Mouse (Mus musculus) cerebellum, adult 2 months (tissue): ENCODE measurements at regions not wholly inside any gene's neighbourhood (a gene's known extent, or its start where the extent isn't known, plus 50 kb on each side); places are given as distances from the start of the nearest gene placed in this dataset.

Experiments
- CTCF ChIP-seq: fragments of 200-500 bp; IDR thresholded peaks from 2 replicates; pipeline ENCODE4 v1.5.1; 2011; ENCODE audit warnings: low read depth, mild to moderate bottlenecking, control low read depth, low read length, moderate library complexity, borderline replicate concordance; ENCODE audit not compliant: insufficient read depth
- POLR2A ChIP-seq: fragments of 200-500 bp; IDR thresholded peaks from 2 replicates; pipeline ENCODE4 v1.6.1; 2011; ENCODE audit warnings: low read length, control low read depth, borderline replicate concordance; ENCODE audit not compliant: insufficient read depth

DNA sequence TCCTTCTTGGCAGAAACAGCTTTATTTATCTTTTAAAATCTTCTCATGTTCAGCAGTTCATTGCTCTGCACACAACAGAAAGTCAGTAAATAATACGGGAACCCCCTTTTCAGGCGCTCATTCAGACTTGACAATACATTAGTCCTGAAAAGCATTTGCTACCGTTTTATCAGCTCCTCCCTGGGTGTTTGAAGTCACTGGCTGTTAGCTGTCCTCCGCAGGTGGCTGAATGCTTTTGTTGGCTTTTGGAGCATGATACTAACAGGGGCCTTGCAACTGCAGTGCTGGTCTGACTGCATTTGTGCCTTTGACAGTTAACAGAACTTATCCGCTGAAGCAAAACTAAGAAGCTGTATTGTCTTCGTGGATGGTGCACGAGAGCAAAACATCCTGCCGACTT lies 135.0 kb upstream of the Gm4301 start:
- TF ChIP-seq CTCF: no peak
- no peak for TF ChIP-seq POLR2A
